Mouse (Mus musculus) CH12.LX (cell line): ENCODE measurements around the gene Zbed3. TPM values are rescaled to one million over a fixed set of nuclear protein-coding genes. Genes with fewer than 3 reads are reported as not detected.

ENCODE experiments used
- DNase-seq: peaks from one replicate; pipeline ENCODE4 v3.0.0-alpha.2; 2013; ENCODE audit errors: extremely low read depth
- H3K27ac ChIP-seq: 2 replicates; pipeline ENCODE4 v1.5.1; 2012; ENCODE audit warnings: low read depth, mild to moderate bottlenecking, control low read depth, moderate library complexity; ENCODE audit not compliant: insufficient read depth
- H3K27me3 ChIP-seq: replicated peaks from 2 replicates; pipeline ENCODE3; 2012; ENCODE audit warnings: inconsistent platforms
- H3K36me3 ChIP-seq, 2 experiments: replicated peaks in 1 of 2; 2 replicates each; pipeline versions ENCODE3 to v1.6.1; 2012; ENCODE audit warnings: inconsistent platforms in 1 of 2, low read length in 1 of 2, mild to moderate bottlenecking in 1 of 2, mixed read lengths in 1 of 2, moderate library complexity in 1 of 2; ENCODE audit not compliant: control insufficient read depth in 1 of 2, insufficient read depth in 1 of 2
- H3K4me1 ChIP-seq, 2 experiments: 2 replicates each; pipeline ENCODE4 v1.6.1; 2012; ENCODE audit warnings: inconsistent platforms in 1 of 2, moderate library complexity in 1 of 2; ENCODE audit not compliant: insufficient read depth in 2 of 2, control insufficient read depth in 1 of 2
- H3K4me2 ChIP-seq: 2 replicates; pipeline ENCODE4 v1.6.1; 2012; ENCODE audit warnings: low read depth, mild to moderate bottlenecking, control low read depth; ENCODE audit not compliant: poor library complexity, insufficient read depth, severe bottlenecking
- H3K4me3 ChIP-seq, 3 experiments: fragments of 150-350 bp in 1 of 3; sonication (generic) in 1 of 3; replicated peaks in 1 of 3; 2 replicates each; pipeline versions ENCODE3 to v1.5.1; 2011 to 2012; ENCODE audit warnings: low read depth in 2 of 3, low read length in 2 of 3, mild to moderate bottlenecking in 2 of 3, moderate library complexity in 2 of 3, control low read depth in 1 of 3, improper control_type of control experiment in 1 of 3, inconsistent platforms in 1 of 3, mixed read lengths in 1 of 3; ENCODE audit not compliant: poor library complexity in 1 of 3
- H3K79me2 ChIP-seq: replicated peaks from 2 replicates; pipeline ENCODE4 v1.6.1; 2012; ENCODE audit warnings: mild to moderate bottlenecking, moderate library complexity; ENCODE audit not compliant: control insufficient read depth, poor library complexity, insufficient read depth, severe bottlenecking; ENCODE audit errors: extremely low read depth
- H3K9ac ChIP-seq: 2 replicates; pipeline ENCODE4 v1.6.1; 2012; ENCODE audit warnings: low read depth, mild to moderate bottlenecking, control low read depth, moderate library complexity; ENCODE audit not compliant: insufficient read depth
- H3K9me3 ChIP-seq: replicated peaks from 2 replicates; pipeline ENCODE3; 2012; ENCODE audit warnings: low read length, inconsistent platforms, mixed read lengths
- CHD1 ChIP-seq: IDR thresholded peaks from 2 replicates; pipeline ENCODE4 v1.6.1; 2012; ENCODE audit warnings: low read depth, low read length, improper control_type of control experiment, inconsistent platforms
- CTCF ChIP-seq, 2 experiments: IDR thresholded peaks in 1 of 2; conservative IDR thresholded peaks in 1 of 2; 2 replicates each; pipeline ENCODE4 v1.5.1; 2011 to 2012; ENCODE audit warnings: low read depth in 2 of 2, low read length in 2 of 2, improper control_type of control experiment in 1 of 2, inconsistent platforms in 1 of 2, mild to moderate bottlenecking in 1 of 2, moderate library complexity in 1 of 2
- E2F4 ChIP-seq: IDR thresholded peaks from 2 replicates; pipeline ENCODE4 v1.6.1; 2011; ENCODE audit warnings: low read depth, low read length, improper control_type of control experiment; ENCODE audit not compliant: insufficient replicate concordance
- ELF1 ChIP-seq: IDR thresholded peaks from 2 replicates; pipeline ENCODE4 v1.6.1; 2014; ENCODE audit warnings: low read depth, mild to moderate bottlenecking, inconsistent platforms, low read length, improper control_type of control experiment
- HCFC1 ChIP-seq: IDR thresholded peaks from 2 replicates; pipeline ENCODE4 v1.6.1; 2012; ENCODE audit warnings: low read depth, mild to moderate bottlenecking, inconsistent platforms, low read length, improper control_type of control experiment
- IRF4 ChIP-seq: IDR thresholded peaks from 2 replicates; pipeline ENCODE4 v1.6.1; 2014; ENCODE audit warnings: low read depth, mild to moderate bottlenecking, inconsistent platforms, low read length, improper control_type of control experiment
- JUND ChIP-seq: conservative IDR thresholded peaks from 2 replicates; pipeline ENCODE4 v1.6.1; 2011; ENCODE audit warnings: low read depth, low read length, improper control_type of control experiment
- MAFK ChIP-seq: IDR thresholded peaks from 2 replicates; pipeline ENCODE4 v1.6.1; 2011; ENCODE audit warnings: low read length, improper control_type of control experiment; ENCODE audit not compliant: insufficient replicate concordance
- NELFE ChIP-seq: IDR thresholded peaks from 2 replicates; pipeline ENCODE4 v1.6.1; 2011; ENCODE audit warnings: low read depth, low read length, improper control_type of control experiment
- NRF1 ChIP-seq: IDR thresholded peaks from 2 replicates; pipeline ENCODE4 v1.6.1; 2014; ENCODE audit warnings: low read depth, mild to moderate bottlenecking, inconsistent platforms, low read length, improper control_type of control experiment, moderate library complexity
- PAX5 ChIP-seq: IDR thresholded peaks from 2 replicates; pipeline ENCODE4 v1.6.1; 2012; ENCODE audit warnings: low read length, inconsistent platforms, mixed read lengths
- POLR2A ChIP-seq: IDR thresholded peaks from 2 replicates; pipeline ENCODE4 v1.6.1; 2011; ENCODE audit warnings: low read depth, mild to moderate bottlenecking, improper control_type of control experiment, low read length
- POLR2AphosphoS2 ChIP-seq: IDR thresholded peaks from 2 replicates; pipeline ENCODE4 v1.6.1; 2011; ENCODE audit warnings: low read depth, low read length, improper control_type of control experiment
- RAD21 ChIP-seq: IDR thresholded peaks from 2 replicates; pipeline ENCODE4 v1.6.1; 2011; ENCODE audit warnings: low read depth, mild to moderate bottlenecking, low read length, improper control_type of control experiment, moderate library complexity
- SMC3 ChIP-seq: IDR thresholded peaks from 2 replicates; pipeline ENCODE4 v1.6.1; 2011; ENCODE audit warnings: low read depth, low read length, improper control_type of control experiment
- USF1 ChIP-seq: IDR thresholded peaks from 2 replicates; pipeline ENCODE4 v1.6.1; 2014; ENCODE audit warnings: low read depth, mild to moderate bottlenecking, inconsistent platforms, low read length, improper control_type of control experiment
- USF2 ChIP-seq: conservative IDR thresholded peaks from 2 replicates; pipeline ENCODE4 v1.6.1; 2011; ENCODE audit warnings: low read depth, low read length, improper control_type of control experiment
- ZC3H11A ChIP-seq: IDR thresholded peaks from 2 replicates; pipeline ENCODE4 v1.6.1; 2012; ENCODE audit warnings: low read depth, mild to moderate bottlenecking, inconsistent platforms, low read length, improper control_type of control experiment
- ZKSCAN1 ChIP-seq: IDR thresholded peaks from 2 replicates; pipeline ENCODE4 v1.6.1; 2012; ENCODE audit warnings: low read depth, inconsistent platforms, low read length, improper control_type of control experiment, borderline replicate concordance
- ZMIZ1 ChIP-seq: IDR thresholded peaks from 2 replicates; pipeline ENCODE4 v1.6.1; 2012; ENCODE audit warnings: low read depth, mild to moderate bottlenecking, inconsistent platforms, low read length, improper control_type of control experiment
- dilution Hi-C: fragments of 300-500 bp; cut with MboI; formaldehyde crosslinking; loops from 2 replicates; pipeline ENCODE4 v1.14.3; 2020; ENCODE audit warnings: low sequenced_read_pairs; ENCODE audit not compliant: extremely low pct_unique_long_range_greater_than_20kb, extremely low pct_ligation_motif_present
- in situ Hi-C: fragments of 300-500 bp; cut with MboI; formaldehyde crosslinking; loops from 3 replicates; pipeline ENCODE4 v1.14.3; 2019; ENCODE audit warnings: low sequenced_read_pairs, low pct_ligation_motif_present, low pct_unique_long_range_greater_than_20kb, mixed read lengths
- polyA plus RNA-seq: library from polyadenylated mRNA; unstranded; fragments of >175 nt; gene quantifications from 2 replicates; pipeline ENCODE4 v1.2.1, GENCODE M21; 2012; ENCODE audit warnings: low read depth; ENCODE audit not compliant: insufficient read length
- total RNA-seq, 2 experiments: library from RNA; depleted of rRNA; stranded (reverse); fragments of 300-350 nt in 1 of 2; fragments of >200 nt in 1 of 2; gene quantifications; 2 replicates each; pipeline ENCODE4 v1.2.3; 2012 to 2014

Zbed3 gene
- total and polyA plus RNA-seq, 3 experiments = 7.6 to 50.3 (median 8.2) TPM

GRCm38 (mm10) chr13:95281740-95282673 lies 41.4 kb upstream of the Zbed3 start:
- Histone ChIP-seq H3K27me3 (no peaks in the 10 kb centered on the region), H3K27ac (no peak overlapping the region), H3K9ac (no peak overlapping the region), H3K4me1 (no peaks in the 10 kb centered on the region), H3K4me2 (no peak overlapping the region), H3K9me3 (no peaks in the 10 kb centered on the region), H3K4me3 (no peak overlapping the region), H3K79me2 (no peaks in the 10 kb centered on the region), H3K36me3 (no peaks in the 10 kb centered on the region)
- in situ Hi-C loops = loop anchor here (25.0 kb wide), 1 partner anchor 220 kb away; no protein-coding TSS in a partner anchor
- DNase-seq = no peak
- TF ChIP-seq POLR2A (no peak), USF2 (no peak), CTCF (conservative IDR thresholded peaks at IDR 0.05 in 1 of 2, IDR thresholded peaks at IDR 0.05 in 1 of 2; ENCODE audit: low read depth in 2 of 2, low read length in 2 of 2) (no peak), NRF1 (no peak), E2F4 (no peak), POLR2AphosphoS2 (no peak), ELF1 (no peak), ZC3H11A (no peak), ZMIZ1 (no peak)
- dilution Hi-C loops = no loop called here

GRCm38 (mm10) chr13:95286989-95287388 lies 36.4 kb upstream of the Zbed3 start:
- H3K79me2 ChIP-seq = no peaks in the 10 kb centered on the region
- peak; percentile 65 for DNase-seq
- H3K9me3 ChIP-seq = no peaks in the 10 kb centered on the region
- dilution Hi-C loops = no loop called here
- H3K27ac ChIP-seq = no peak overlapping the region
- H3K36me3 ChIP-seq = no peaks in the 10 kb centered on the region
- H3K27me3 ChIP-seq = no peaks in the 10 kb centered on the region
- H3K9ac ChIP-seq = no peak overlapping the region
- H3K4me2 ChIP-seq = no peak overlapping the region
- in situ Hi-C loops = loop anchor here (25.0 kb wide), 1 partner anchor 225 kb away; no protein-coding TSS in a partner anchor
- no peak overlapping the region for H3K4me3 ChIP-seq
- no peak for TF ChIP-seq USF1
- peak; percentile 81 for TF ChIP-seq RAD21
- TF ChIP-seq E2F4 = no peak
- TF ChIP-seq CTCF (conservative IDR thresholded peaks at IDR 0.05 in 1 of 2, IDR thresholded peaks at IDR 0.05 in 1 of 2; ENCODE audit: low read depth in 2 of 2, low read length in 2 of 2) = peak; percentile 38 to 86; a peak in 3 of 4 replicates
- TF ChIP-seq JUND = no peak
- TF ChIP-seq IRF4 = no peak
- no peak for TF ChIP-seq PAX5
- no peak for TF ChIP-seq CHD1
- peak; percentile 79 for TF ChIP-seq SMC3
- no peak for TF ChIP-seq ZMIZ1
- no peak for TF ChIP-seq ZKSCAN1
- no peak for TF ChIP-seq HCFC1
- no peak for TF ChIP-seq MAFK
- no peak for TF ChIP-seq NRF1
- TF ChIP-seq NELFE = no peak
- H3K4me1 ChIP-seq = peaks cover 0 to 2% of the 10 kb centered on the region in 2 experiments; a peak in 2 of 4 replicates
